Mouse (Mus musculus): Measurements from ENCODE around the gene Ubl7.
"Not testable (repeated sequence)": the region's sequence is repeated elsewhere in the genome, so short reads cannot be mapped to it uniquely, and the experiment has no call there.

The Ubl7 gene

GRCm38 (mm10) chr9:57910254-57911160, at the start of gene Ubl7:
TSS of gene Ubl7 (plus strand) at chr9:57910979.
- DNase-seq, result peak; percentile 87

DNA sequence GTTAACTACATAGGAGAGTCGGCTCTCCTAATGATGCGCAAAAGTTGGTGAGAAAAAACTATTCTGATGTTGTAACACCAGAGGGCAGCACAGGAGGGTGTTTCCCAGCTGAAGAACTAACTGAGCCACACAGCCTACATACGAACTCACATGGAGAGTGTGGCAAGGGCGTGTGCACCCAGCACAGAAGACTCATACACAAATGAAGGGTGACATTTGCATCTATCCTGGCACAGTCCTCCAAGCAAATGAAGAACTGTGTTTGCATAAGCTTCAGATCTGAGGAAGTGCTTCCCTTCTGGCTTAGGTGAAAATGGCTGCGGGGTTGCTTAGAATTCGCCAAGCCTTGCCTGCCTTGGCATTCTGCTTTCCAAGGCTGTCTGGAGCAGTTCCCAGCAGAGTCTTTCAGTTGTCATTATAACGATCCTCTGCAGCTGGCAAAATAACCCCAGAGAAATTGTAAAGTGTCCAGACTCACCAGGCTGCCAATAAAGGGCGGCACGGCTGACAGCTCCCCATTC, 48.8 kb upstream of the Ubl7 start:
- DNase-seq, result peak; percentile 71

GRCm38 (mm10) chr9:57864336-57864735, 46.4 kb upstream of the Ubl7 start:
- no peak for DNase-seq

- no peak for DNase-seq
Observed at GRCm38 (mm10) chr9:57866530-57866929, 44.2 kb upstream of the Ubl7 start.

- DNase-seq, result no peak
Observed at GRCm38 (mm10) chr9:57867236-57867635, 43.5 kb upstream of the Ubl7 start.

GRCm38 (mm10) chr9:57867880-57868279, 42.9 kb upstream of the Ubl7 start:
- DNase-seq, result no peak

DNA sequence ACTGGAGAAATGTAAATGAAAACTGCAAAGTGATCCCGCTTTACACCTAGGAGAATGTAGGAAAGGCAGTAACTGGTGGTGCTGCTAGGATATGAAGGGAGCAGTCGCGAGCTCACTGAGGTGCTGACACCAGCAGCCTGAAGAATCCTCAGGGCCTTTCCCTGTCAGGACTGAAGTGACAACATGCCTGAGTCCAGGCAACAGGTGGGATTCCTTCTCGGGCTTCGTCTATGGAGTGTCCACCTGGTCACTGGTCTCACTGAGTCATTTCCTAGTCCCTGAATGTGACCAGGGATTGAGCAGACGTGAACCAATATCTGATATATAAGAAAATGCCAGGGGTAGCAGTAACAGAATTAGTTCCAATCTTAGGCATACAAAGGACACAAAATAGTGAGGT, 42.0 kb upstream of the Ubl7 start:
- DNase-seq, result no peak

DNA sequence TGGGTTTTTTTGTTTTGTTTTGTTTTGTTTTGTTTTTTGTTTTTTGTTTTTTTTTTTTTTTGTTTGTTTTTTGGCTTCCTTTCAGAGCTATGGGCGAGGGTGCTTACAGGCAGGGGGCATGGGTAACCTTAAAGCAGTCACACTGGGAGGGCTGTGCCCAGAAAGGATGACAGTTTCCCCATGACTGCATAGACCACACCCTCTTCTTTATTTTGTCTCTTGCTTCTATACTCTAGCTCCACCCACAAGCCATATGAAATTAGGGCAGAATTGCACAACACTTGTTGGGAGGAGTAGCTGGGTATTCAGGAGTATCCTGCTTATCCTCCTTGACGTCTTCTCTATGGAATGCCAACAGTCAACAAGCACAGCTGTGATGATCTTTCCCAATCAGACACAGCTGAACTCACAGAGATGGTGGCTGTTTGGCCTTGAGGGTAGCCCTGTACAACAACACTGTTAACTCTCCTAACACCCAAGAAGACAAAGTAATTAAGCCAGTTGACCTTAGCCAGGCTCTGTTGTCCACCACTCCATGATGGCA, 40.4 kb upstream of the Ubl7 start:
- DNase-seq, result no peak

DNA sequence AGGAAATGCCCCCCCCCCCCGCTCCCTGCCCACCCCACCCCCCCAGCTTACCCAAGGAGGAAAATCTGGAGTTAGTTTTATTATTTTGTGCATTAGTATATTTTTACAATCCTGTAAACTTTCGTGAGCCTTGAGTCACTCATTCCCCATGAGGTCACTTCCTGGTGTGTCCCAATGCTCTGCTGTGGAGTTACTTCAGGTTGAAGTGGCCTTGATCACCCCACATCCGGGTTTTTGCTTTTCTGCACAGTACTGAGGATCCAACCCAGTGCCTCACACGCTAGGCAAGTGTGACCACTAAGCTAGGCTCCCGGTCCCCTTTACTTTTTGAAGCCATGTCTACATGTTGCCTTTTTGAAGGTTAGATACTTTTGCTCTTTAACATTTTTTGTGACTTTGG, 36.6 kb upstream of the Ubl7 start:
- DNase-seq, result no peak

- no peak for DNase-seq
Observed at GRCm38 (mm10) chr9:57874994-57875393, 35.8 kb upstream of the Ubl7 start.

GRCm38 (mm10) chr9:57879213-57879612, 31.6 kb upstream of the Ubl7 start:
- DNase-seq, result no peak

DNA sequence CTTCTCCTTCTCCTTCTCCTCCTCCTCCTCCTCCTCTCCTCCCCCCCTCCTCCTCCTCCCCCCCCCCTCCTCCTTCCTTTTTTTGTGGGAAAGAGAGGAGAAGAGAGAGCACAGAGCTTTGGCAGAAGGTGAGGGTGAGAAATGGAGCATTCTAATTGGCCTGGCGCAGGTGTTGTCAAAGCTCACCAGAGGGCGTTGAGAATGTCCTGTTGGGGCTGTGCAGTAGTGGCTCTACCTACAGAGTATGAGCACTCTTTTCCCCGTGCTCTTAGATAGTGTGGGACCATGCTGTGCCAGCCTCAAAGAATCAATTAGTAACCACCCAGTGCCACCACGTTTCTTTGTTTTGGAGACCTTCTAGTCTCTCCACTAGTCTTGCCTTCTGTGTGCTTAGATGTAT, 30.5 kb upstream of the Ubl7 start:
- no peak for DNase-seq

- not testable (repeated sequence) for DNase-seq
Observed at GRCm38 (mm10) chr9:57881781-57882180, 29.0 kb upstream of the Ubl7 start.

DNA sequence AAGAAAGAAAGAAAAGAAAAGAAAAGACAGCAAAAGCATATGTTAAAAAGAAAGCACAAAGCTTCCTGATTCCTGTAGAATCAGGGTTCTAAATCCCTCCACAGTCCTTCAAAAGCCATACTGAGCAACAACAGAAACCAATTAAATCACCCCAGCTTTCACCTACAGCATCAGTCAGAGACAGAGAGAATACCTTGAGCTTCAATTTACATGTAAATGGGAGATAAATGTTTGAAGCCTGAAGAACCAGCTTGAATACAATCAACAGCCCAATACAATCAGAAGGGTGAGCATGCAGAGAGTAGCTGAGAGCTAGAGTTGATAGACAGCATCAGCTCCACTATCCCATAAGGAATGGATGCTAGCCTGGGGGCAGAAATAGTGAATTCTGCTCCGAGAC, 27.4 kb upstream of the Ubl7 start:
- DNase-seq, result no peak

DNA sequence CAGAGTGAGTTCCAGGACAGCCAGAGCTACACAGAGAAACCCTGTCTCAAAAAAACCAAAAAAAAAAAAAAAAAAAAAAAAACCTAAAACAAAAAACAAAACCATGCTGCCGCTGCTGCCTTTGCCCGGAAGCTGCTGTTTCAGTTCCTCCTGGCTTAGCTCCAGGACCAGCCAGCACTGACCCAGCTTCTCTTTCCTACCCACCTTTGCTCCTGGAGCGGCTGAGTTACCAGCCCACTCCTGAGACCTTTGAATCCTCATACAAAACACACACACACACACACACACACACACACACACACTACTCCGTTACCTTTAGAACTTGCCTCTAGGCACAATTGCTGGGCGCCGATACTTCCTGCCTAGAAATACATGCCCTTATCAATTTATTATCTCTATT, 22.7 kb upstream of the Ubl7 start:
- DNase-seq, result no peak

GRCm38 (mm10) chr9:57900478-57900877, 10.3 kb upstream of the Ubl7 start:
- no peak for DNase-seq

GRCm38 (mm10) chr9:57901197-57901596, 9.6 kb upstream of the Ubl7 start:
- DNase-seq, result no peak

- no peak for DNase-seq
Observed at GRCm38 (mm10) chr9:57901601-57902000, 9.2 kb upstream of the Ubl7 start.

DNA sequence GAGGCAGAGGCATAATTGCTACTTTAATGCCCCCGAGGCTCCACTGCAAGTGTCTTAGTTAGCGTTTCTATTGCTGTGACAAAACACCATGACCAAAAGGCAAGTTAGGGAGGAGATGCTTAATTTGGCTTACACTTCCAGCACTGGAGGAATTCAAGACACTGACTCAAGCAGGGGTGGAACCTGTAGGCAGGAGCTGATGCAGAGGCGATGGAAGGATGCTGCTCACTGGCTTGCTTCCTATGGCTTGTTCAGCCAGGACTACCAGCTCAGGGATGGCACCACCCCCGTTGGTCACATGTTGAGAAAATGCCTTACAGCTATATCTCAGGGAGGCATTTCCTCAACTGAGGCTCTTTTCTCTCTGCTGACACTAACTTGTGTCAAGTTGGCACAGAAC, 8.6 kb upstream of the Ubl7 start:
- no peak for DNase-seq

GRCm38 (mm10) chr9:57903589-57904249, 7.1 kb upstream of the Ubl7 start:
- DNase-seq, result no peak

- DNase-seq, result no peak
Observed at GRCm38 (mm10) chr9:57904250-57904644, 6.5 kb upstream of the Ubl7 start.

DNA sequence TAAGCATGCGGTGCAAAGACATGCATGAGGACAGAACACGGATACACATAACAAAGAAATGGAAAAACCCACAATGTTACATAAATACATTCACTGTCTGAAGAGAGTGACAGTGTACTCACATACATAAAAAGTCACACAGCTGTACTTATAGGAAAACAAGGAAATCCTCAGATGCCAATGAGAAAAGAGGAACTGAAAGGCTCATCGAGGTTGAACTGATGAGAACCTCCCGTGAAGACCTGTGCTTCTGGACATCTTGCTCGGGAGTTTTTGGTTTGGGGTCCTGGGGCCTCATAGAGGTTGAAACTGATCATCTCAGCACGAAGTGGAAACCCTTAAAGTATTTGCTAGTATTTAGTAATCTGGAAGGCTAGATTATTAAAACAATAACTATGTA, 3.6 kb upstream of the Ubl7 start:
- no peak for DNase-seq

DNA sequence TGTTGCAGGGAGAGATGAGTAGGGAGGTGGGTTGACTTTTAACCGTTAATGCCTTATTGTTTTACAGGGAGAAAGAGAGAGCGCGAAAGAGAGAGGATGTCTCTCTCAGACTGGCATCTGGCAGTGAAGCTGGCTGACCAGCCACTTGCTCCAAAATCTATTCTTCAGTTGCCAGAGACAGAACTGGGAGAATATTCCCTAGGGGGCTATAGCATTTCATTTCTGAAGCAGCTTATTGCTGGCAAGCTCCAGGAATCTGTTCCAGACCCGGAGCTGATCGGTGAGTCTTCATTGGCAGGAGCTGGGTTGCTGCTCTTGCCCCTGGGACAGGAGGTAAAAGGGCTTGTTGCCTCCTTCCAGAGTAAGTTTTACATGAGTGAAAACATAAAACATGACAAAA, 1.8 kb downstream of the Ubl7 start:
- no peak for DNase-seq

Data from cerebellum, adult 8-10 months (tissue).